Mouse (Mus musculus): ENCODE measurements at regions not wholly inside any gene's neighbourhood (a gene's known extent, or its start where the extent isn't known, plus 50 kb on each side); places are given as distances from the start of the nearest gene placed in this dataset.

DNA sequence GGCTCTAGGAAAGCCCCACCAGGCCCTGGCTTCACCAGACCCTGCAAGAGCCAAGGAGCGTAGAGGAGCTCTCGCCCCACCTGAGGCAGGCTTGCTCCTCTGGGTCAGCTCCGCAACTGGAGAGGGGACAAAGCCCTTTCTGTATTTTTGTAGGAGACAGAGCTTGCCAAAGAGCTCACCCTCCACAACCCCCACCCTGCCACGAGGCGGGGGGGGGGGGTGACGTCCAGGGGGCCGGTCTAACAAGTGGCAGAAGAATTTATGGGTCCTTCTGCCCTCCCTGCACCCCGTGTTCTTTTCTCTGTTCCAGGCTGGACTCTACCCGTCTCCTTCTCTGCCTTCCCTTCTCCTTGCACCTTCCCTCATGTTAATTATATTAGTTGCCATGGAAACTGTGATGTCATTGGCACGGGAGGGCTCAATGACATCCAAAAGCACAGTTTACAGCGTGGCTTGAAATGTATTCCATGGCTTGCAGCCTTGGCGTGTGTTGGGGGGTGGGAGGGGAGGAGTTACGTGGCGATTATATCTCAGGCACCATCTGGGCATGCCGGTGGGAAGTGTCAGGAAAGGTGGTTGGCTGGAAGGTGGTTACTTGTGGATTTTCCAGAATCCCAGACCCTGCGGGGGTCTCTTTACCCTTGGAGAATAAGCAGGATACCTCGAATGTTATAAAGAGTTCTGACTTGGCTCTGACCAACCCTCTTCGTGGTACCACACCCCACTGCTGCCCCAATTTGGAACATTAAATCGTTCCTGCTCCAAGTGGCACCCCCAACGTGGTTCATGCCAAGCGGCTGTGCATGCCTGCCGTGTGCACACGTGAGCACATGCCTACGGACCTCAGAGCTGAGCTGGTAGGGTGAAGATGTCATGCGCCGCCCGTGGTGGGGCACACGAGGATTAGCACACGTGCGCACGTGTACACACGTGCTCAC lies 138.3 kb upstream of the Med13l start:
- DNase-seq = peak; percentile 34 to 38
- intact Hi-C loops (cut with DNase I) = no loop called here

DNA sequence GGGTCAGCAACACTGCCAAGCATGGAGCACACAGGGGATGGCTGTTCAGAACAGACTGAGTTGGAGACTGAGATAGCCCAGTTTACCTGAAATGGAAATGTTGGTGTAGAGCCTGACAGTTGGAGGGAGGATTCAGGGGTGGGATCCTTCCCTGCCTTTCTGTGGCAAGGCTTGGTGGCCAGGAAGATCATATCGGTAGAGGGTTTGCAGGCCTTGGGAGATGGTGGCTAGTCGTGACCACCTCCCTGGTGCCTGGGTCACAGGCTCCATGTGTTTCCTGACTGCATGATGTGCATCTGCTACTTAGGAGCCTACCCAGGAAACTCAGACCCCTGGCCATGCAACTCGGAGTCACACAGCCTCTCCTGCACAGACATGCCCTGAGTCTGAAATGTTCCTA lies 136.3 kb upstream of the Med13l start:
- intact Hi-C loops (cut with DNase I) = no loop called here

GRCm38 (mm10) chr5:118424764-118425568 lies 135.5 kb upstream of the Med13l start:
- peak; percentile 80 to 83 for DNase-seq
- intact Hi-C loops (cut with DNase I) = no loop called here

More for the DNA sequence above, 136.3 kb upstream of the Med13l start:
- DNase-seq = no peak

- intact Hi-C loops (cut with DNase I) = no loop called here
- DNase-seq = no peak
Observed at GRCm38 (mm10) chr5:118426673-118427072, 133.8 kb upstream of the Med13l start.

- intact Hi-C loops (cut with DNase I) = no loop called here
- DNase-seq = no peak
Observed at GRCm38 (mm10) chr5:118428323-118429095, 132.0 kb upstream of the Med13l start.

GRCm38 (mm10) chr5:118433599-118433998 lies 126.9 kb upstream of the Med13l start:
- DNase-seq = no peak
- intact Hi-C loops (cut with DNase I) = no loop called here

DNA sequence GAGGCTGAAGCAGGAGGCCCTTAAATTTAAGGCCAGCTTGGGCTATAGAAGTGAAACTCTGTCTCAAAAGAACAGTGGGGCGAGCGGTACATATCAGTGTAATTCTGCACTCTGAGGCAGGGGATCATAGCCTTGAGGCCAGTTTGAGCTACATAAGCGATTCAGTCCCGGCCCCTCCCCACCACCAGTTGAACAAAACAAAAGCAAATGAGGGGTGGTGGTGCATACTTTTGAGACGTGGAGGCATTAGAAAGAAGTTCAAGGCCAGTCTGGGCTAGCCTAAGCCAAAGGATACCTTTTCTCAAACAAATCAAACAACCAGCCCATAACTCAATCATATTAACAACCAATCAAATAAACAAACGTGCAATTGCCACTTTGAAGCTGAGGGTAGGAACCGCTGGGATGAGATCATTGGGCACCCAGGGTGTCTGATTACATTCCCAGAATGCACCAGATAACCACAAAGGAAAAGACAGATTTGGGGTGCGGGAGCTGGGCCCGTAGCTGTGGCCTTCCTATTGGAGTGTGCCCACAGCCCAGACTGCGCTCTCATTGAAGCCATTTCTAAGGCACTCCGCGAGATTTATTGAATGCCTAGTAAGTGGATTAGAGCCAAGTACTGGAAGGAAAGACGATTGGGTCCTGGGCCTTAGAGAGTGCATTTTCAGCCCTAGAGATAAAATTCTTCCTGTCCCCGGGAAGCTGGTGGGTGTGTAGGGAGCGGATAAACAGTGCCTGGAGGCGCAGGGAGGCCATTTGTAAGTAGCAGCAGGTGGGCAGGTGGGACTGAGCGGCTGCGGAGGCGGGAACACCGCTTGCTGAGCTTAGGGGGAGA lies 125.5 kb upstream of the Med13l start:
- DNase-seq = no peak
- intact Hi-C loops (cut with DNase I) = no loop called here

- DNase-seq = no peak
- intact Hi-C loops (cut with DNase I) = no loop called here
Observed at GRCm38 (mm10) chr5:118435556-118435950, 124.9 kb upstream of the Med13l start.

GRCm38 (mm10) chr5:118436035-118436434 lies 124.4 kb upstream of the Med13l start:
- DNase-seq = no peak
- intact Hi-C loops (cut with DNase I) = no loop called here

- intact Hi-C loops (cut with DNase I) = no loop called here
- no peak for DNase-seq
Observed at GRCm38 (mm10) chr5:118436474-118437306, 123.8 kb upstream of the Med13l start.

DNA sequence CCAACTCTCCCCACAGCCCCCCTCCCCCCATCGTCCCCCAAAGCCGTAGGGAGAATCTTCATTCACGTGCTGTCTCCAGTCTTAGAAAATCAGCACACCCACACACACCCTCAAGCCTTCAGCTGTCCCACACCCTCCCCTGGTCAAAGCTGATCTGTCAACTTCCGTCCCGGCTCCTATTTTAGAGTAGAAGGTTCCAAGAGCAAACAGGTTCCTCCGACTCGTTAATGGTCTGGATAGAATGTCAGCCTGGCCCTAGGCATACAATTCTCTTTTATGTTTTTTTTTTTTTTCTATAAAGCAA lies 123.2 kb upstream of the Med13l start:
- intact Hi-C loops (cut with DNase I) = no loop called here
- DNase-seq = no peak

GRCm38 (mm10) chr5:118438016-118438415 lies 122.5 kb upstream of the Med13l start:
- intact Hi-C loops (cut with DNase I) = no loop called here
- peak; percentile 45 to 55 for DNase-seq

DNA sequence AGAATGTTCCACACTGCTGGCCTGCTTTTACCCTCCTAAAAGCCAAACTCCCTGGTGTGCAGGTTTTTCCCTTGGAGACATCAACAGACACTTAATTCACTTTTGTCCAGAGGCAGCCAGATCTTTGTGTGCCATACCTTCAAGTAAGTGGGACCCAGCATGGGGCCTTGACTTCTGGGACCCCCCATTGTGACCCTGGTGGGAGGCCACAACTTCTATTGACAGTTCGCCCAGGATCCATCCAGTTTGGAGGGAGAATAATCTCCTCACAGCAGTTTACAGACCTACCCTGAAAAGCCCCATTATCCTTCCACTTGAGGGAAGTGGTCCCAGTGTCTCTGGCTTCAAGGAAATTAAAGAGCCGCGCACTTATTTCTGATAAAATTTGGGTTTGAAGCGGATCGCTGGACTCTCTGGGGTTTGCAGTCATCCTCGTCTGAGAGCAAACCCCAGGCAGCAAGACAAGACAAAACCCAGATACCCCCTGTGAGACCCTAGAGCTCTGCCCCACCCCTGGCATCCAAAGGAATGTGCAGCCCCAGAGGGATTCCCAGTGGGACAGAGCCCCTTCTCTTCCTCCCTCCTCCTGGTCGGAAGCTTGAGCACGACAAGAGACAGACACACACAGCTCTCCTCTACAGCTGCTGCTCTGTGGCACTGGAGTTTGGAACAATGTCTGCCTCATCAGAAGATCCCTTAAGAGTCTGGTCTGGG lies 115.8 kb upstream of the Med13l start:
- no peak for DNase-seq
- intact Hi-C loops (cut with DNase I) = no loop called here

GRCm38 (mm10) chr5:118445252-118445987 lies 115.1 kb upstream of the Med13l start:
- no peak for DNase-seq
- intact Hi-C loops (cut with DNase I) = no loop called here

GRCm38 (mm10) chr5:118445988-118446280 lies 114.5 kb upstream of the Med13l start:
- intact Hi-C loops (cut with DNase I) = no loop called here

DNA sequence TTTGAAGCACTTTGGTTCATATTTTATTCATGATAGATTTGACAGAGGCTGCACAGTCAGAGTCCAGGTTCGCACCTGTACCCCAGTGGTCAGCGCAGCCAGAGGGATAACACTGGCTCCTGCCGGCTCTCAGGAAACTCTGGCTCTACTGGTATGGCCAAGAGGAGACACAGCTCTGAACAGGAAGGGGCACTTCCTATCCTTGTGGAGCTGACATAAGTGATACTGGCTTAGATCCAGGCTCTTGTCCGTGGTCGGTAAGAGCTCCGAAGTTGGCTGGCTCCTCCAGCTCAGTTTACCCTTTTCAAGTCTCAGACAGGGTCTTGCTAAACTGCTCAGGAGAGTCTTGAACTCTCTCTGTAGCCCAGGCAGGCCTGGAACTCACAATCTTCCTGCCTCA lies 113.6 kb upstream of the Med13l start:
- intact Hi-C loops (cut with DNase I) = no loop called here
- DNase-seq = no peak

More at GRCm38 (mm10) chr5:118445988-118446280, 114.5 kb upstream of the Med13l start:
- no peak for DNase-seq

- DNase-seq = peak; percentile 62 to 63
- intact Hi-C loops (cut with DNase I) = no loop called here
Observed at GRCm38 (mm10) chr5:118447366-118447765, 113.1 kb upstream of the Med13l start.

DNA sequence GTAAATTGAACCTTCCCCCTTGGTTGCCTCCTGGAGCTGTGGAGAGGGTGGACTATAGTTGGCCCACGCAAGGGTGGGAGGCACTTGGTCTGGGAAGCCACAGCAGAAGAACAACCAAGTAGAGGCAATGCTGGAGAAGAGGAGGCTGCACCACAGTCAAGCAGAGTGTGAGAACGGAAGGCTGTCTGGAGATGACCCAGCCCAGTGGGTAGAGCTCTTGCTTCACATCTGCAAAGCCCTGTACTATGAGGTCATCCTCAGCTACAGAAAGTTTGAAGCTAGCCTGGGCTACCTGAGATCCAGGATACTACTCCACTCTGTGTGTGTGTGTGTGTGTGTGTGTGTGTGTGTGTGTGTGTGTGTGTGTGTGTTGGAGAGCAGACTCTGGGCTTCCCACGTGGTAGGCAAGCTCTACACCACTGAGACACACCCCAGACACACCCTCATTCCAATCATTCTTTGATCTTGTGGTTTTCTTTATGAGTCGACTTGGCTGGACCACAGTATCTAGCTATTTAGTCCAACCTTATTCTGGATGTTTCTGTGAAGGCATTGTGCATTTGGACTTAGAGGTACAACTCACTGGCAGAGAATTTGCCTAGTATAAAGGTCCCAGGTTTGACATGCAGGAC lies 111.5 kb upstream of the Med13l start:
- intact Hi-C loops (cut with DNase I) = no loop called here

More for the DNA sequence above, 111.5 kb upstream of the Med13l start:
- DNase-seq = no peak

Data from heart, postnatal 10 days (tissue).